Mouse (Mus musculus) thymus, postnatal 36 days (tissue): ENCODE measurements around the gene Ufd1.
"Not testable (repeated sequence)": the region's sequence is repeated elsewhere in the genome, so short reads cannot be mapped to it uniquely, and the experiment has no call there.

ENCODE experiments used
- DNase-seq, 2 experiments: peaks; one replicate each; pipeline ENCODE4 v3.0.0; 2022; ENCODE audit warnings: mixed read lengths in 2 of 2

Ufd1 gene

GRCm38 (mm10) chr16:18811032-18811431, 547 bp upstream of the Ufd1 start:
- no peak for DNase-seq

- no peak for DNase-seq
Measured at GRCm38 (mm10) chr16:18812385-18812910, 869 bp downstream of the Ufd1 start.

- DNase-seq = no peak
Measured at GRCm38 (mm10) chr16:18822356-18822755, 10.8 kb downstream of the Ufd1 start.

- DNase-seq = no peak
Measured at GRCm38 (mm10) chr16:18822925-18823324, 11.3 kb downstream of the Ufd1 start.

- DNase-seq = no peak
Measured at GRCm38 (mm10) chr16:18828630-18829029, 17.1 kb downstream of the Ufd1 start.

- no peak for DNase-seq
Measured at GRCm38 (mm10) chr16:18829102-18829501, 17.5 kb downstream of the Ufd1 start.

- DNase-seq = no peak
Measured at GRCm38 (mm10) chr16:18833486-18833885, 21.9 kb downstream of the Ufd1 start.

- no peak for DNase-seq
Measured at GRCm38 (mm10) chr16:18836073-18836467, 24.5 kb downstream of the Ufd1 start.

- DNase-seq = peak; percentile 94 to 95
Measured at GRCm38 (mm10) chr16:18836468-18837208, 25.1 kb downstream of the Ufd1 start, which contains the start of the genes 2510002D24Rik and Gm28539. Gene 2510002D24Rik, plus strand, starts transcription at chr16:18836578. Gene Gm28539, plus strand, starts transcription at chr16:18836584.

- no peak for DNase-seq
Measured at GRCm38 (mm10) chr16:18838346-18838745, 26.8 kb downstream of the Ufd1 start.

GRCm38 (mm10) chr16:18846301-18846820, 34.8 kb downstream of the Ufd1 start:
- no peak for DNase-seq

GRCm38 (mm10) chr16:18849521-18850190, 38.1 kb downstream of the Ufd1 start:
- not testable (repeated sequence) for DNase-seq

- DNase-seq = no peak
Measured at GRCm38 (mm10) chr16:18858551-18858950, 47.0 kb downstream of the Ufd1 start.

- no peak for DNase-seq
Measured at GRCm38 (mm10) chr16:18860186-18860585, 48.6 kb downstream of the Ufd1 start.

GRCm38 (mm10) chr16:18870495-18870894, 58.9 kb downstream of the Ufd1 start:
- not testable (repeated sequence) for DNase-seq

GRCm38 (mm10) chr16:18876091-18876441, 64.5 kb downstream of the Ufd1 start:
- no peak for DNase-seq

- peak; percentile 94 for DNase-seq
Measured at GRCm38 (mm10) chr16:18876442-18877308, 65.1 kb downstream of the Ufd1 start, which contains the start of the genes Mrpl40 and Hira. Gene Mrpl40, minus strand, starts transcription at chr16:18876862. Gene Hira, plus strand, starts transcription at chr16:18877037.

GRCm38 (mm10) chr16:18877386-18878090, 66.0 kb downstream of the Ufd1 start:
- peak; percentile 69 to 78 for DNase-seq

- DNase-seq = no peak
Measured at GRCm38 (mm10) chr16:18878091-18878720, 66.6 kb downstream of the Ufd1 start.

GRCm38 (mm10) chr16:18884044-18884443, 72.5 kb downstream of the Ufd1 start:
- DNase-seq = no peak
